Mouse (Mus musculus): ENCODE results near the gene Ccng2.

Ccng2 gene

GRCm38 (mm10) chr5:93255759-93256265 is 11.2 kb upstream of the Ccng2 start:
- H3K9me3 ChIP-seq (ENCODE audit: low read length) = peaks cover 8% of the 10 kb centered on the region
- no peaks in the 10 kb centered on the region for H3K4me1 ChIP-seq (replicated peaks; ENCODE audit: low read depth, low read length)
- no peak for TF ChIP-seq NANOG (IDR thresholded peaks at IDR 0.05; ENCODE audit: borderline replicate concordance, low read length)
- no peak for TF ChIP-seq POU5F1 (IDR thresholded peaks at IDR 0.05; ENCODE audit: borderline replicate concordance, low read length)
- no peak for TF ChIP-seq CTCF (conservative IDR thresholded peaks at IDR 0.05; ENCODE audit: low read length)
- no peak overlapping the region for H3K4me3 ChIP-seq (replicated peaks; ENCODE audit: low read length)
- H3K27me3 ChIP-seq (ENCODE audit: insufficient read depth, low read length) = 0 out of 2 replicates have a peak, but pooled peaks cover 3% of the 10 kb centered on the region
- no peaks in the 10 kb centered on the region for H3K36me3 ChIP-seq (ENCODE audit: insufficient read depth, low read length)

- no peak for TF ChIP-seq POU5F1 (IDR thresholded peaks at IDR 0.05; ENCODE audit: borderline replicate concordance, low read length)
- TF ChIP-seq CTCF (conservative IDR thresholded peaks at IDR 0.05; ENCODE audit: low read length) = no peak
- TF ChIP-seq NANOG (IDR thresholded peaks at IDR 0.05; ENCODE audit: borderline replicate concordance, low read length) = no peak
- H3K4me3 ChIP-seq (replicated peaks; ENCODE audit: low read length) = no peak overlapping the region
- no peaks in the 10 kb centered on the region for H3K36me3 ChIP-seq (ENCODE audit: insufficient read depth, low read length)
- no peaks in the 10 kb centered on the region for H3K4me1 ChIP-seq (replicated peaks; ENCODE audit: low read depth, low read length)
- peaks cover 8% of the 10 kb centered on the region for H3K9me3 ChIP-seq (ENCODE audit: low read length)
- 0 out of 2 replicates have a peak, but pooled peaks cover 3% of the 10 kb centered on the region for H3K27me3 ChIP-seq (ENCODE audit: insufficient read depth, low read length)
Measured at GRCm38 (mm10) chr5:93256820-93257405, 10.1 kb upstream of the Ccng2 start.

- H3K36me3 ChIP-seq (ENCODE audit: insufficient read depth, low read length) = no peaks in the 10 kb centered on the region
- TF ChIP-seq CTCF (conservative IDR thresholded peaks at IDR 0.05; ENCODE audit: low read length) = no peak
- H3K4me1 ChIP-seq (replicated peaks; ENCODE audit: low read depth, low read length) = peaks cover 2% of the 10 kb centered on the region; the same call in 1 of the 2 replicates
- no peak overlapping the region for H3K4me3 ChIP-seq (replicated peaks; ENCODE audit: low read length)
- peaks cover 7% of the 10 kb centered on the region for H3K9me3 ChIP-seq (ENCODE audit: low read length)
- H3K27me3 ChIP-seq (ENCODE audit: insufficient read depth, low read length) = 0 out of 2 replicates have a peak, but pooled peaks cover 3% of the 10 kb centered on the region
Measured at GRCm38 (mm10) chr5:93259349-93259748, 7.7 kb upstream of the Ccng2 start.

- Histone ChIP-seq H3K36me3 (ENCODE audit: insufficient read depth, low read length) (no peaks in the 10 kb centered on the region), H3K4me3 (replicated peaks; ENCODE audit: low read length) (no peak overlapping the region), H3K4me1 (replicated peaks; ENCODE audit: low read depth, low read length) (peaks cover 13% of the 10 kb centered on the region), H3K9me3 (ENCODE audit: low read length) (no peaks in the 10 kb centered on the region), H3K27me3 (ENCODE audit: insufficient read depth, low read length) (0 out of 2 replicates have a peak, but pooled peaks cover 3% of the 10 kb centered on the region)
- no peak for TF ChIP-seq CTCF (conservative IDR thresholded peaks at IDR 0.05; ENCODE audit: low read length)
- TF ChIP-seq NANOG (IDR thresholded peaks at IDR 0.05; ENCODE audit: borderline replicate concordance, low read length) = no peak
- no peak for TF ChIP-seq POU5F1 (IDR thresholded peaks at IDR 0.05; ENCODE audit: borderline replicate concordance, low read length)
Measured at GRCm38 (mm10) chr5:93260983-93261382, 6.1 kb upstream of the Ccng2 start.

GRCm38 (mm10) chr5:93262751-93263150 is 4.3 kb upstream of the Ccng2 start:
- Histone ChIP-seq H3K9me3 (ENCODE audit: low read length) (no peaks in the 10 kb centered on the region), H3K27me3 (ENCODE audit: insufficient read depth, low read length) (no peaks in the 10 kb centered on the region), H3K36me3 (ENCODE audit: insufficient read depth, low read length) (no peaks in the 10 kb centered on the region), H3K4me3 (replicated peaks; ENCODE audit: low read length) (no peak overlapping the region), H3K4me1 (replicated peaks; ENCODE audit: low read depth, low read length) (peaks cover 19% of the 10 kb centered on the region)
- TF ChIP-seq NANOG (IDR thresholded peaks at IDR 0.05; ENCODE audit: borderline replicate concordance, low read length) = no peak
- no peak for TF ChIP-seq POU5F1 (IDR thresholded peaks at IDR 0.05; ENCODE audit: borderline replicate concordance, low read length)
- no peak for TF ChIP-seq CTCF (conservative IDR thresholded peaks at IDR 0.05; ENCODE audit: low read length)

GRCm38 (mm10) chr5:93263396-93264075 is 3.5 kb upstream of the Ccng2 start:
- no peaks in the 10 kb centered on the region for H3K27me3 ChIP-seq (ENCODE audit: insufficient read depth, low read length)
- H3K9me3 ChIP-seq (ENCODE audit: low read length) = no peaks in the 10 kb centered on the region
- TF ChIP-seq CTCF (conservative IDR thresholded peaks at IDR 0.05; ENCODE audit: low read length) = no peak
- no peak for TF ChIP-seq POU5F1 (IDR thresholded peaks at IDR 0.05; ENCODE audit: borderline replicate concordance, low read length)
- no peak for TF ChIP-seq NANOG (IDR thresholded peaks at IDR 0.05; ENCODE audit: borderline replicate concordance, low read length)
- H3K4me3 ChIP-seq (replicated peaks; ENCODE audit: low read length) = no peak overlapping the region
- H3K4me1 ChIP-seq (replicated peaks; ENCODE audit: low read depth, low read length) = peaks cover 19% of the 10 kb centered on the region
- no peaks in the 10 kb centered on the region for H3K36me3 ChIP-seq (ENCODE audit: insufficient read depth, low read length)

GRCm38 (mm10) chr5:93264136-93264700 is 2.8 kb upstream of the Ccng2 start:
- H3K36me3 ChIP-seq (ENCODE audit: insufficient read depth, low read length) = no peaks in the 10 kb centered on the region
- no peak for TF ChIP-seq POU5F1 (IDR thresholded peaks at IDR 0.05; ENCODE audit: borderline replicate concordance, low read length)
- no peak for TF ChIP-seq CTCF (conservative IDR thresholded peaks at IDR 0.05; ENCODE audit: low read length)
- no peak for TF ChIP-seq NANOG (IDR thresholded peaks at IDR 0.05; ENCODE audit: borderline replicate concordance, low read length)
- H3K4me3 ChIP-seq (replicated peaks; ENCODE audit: low read length) = no peak overlapping the region
- H3K4me1 ChIP-seq (replicated peaks; ENCODE audit: low read depth, low read length) = peaks cover 19% of the 10 kb centered on the region
- H3K9me3 ChIP-seq (ENCODE audit: low read length) = no peaks in the 10 kb centered on the region
- no peaks in the 10 kb centered on the region for H3K27me3 ChIP-seq (ENCODE audit: insufficient read depth, low read length)

- no peak for TF ChIP-seq NANOG (IDR thresholded peaks at IDR 0.05; ENCODE audit: borderline replicate concordance, low read length)
- no peak for TF ChIP-seq POU5F1 (IDR thresholded peaks at IDR 0.05; ENCODE audit: borderline replicate concordance, low read length)
- no peak for TF ChIP-seq CTCF (conservative IDR thresholded peaks at IDR 0.05; ENCODE audit: low read length)
- Histone ChIP-seq H3K4me1 (replicated peaks; ENCODE audit: low read depth, low read length) (peaks cover 28% of the 10 kb centered on the region), H3K4me3 (replicated peaks; ENCODE audit: low read length) (no peak overlapping the region), H3K9me3 (ENCODE audit: low read length) (no peaks in the 10 kb centered on the region), H3K36me3 (ENCODE audit: insufficient read depth, low read length) (peaks cover 10% of the 10 kb centered on the region), H3K27me3 (ENCODE audit: insufficient read depth, low read length) (no peaks in the 10 kb centered on the region)
Measured at GRCm38 (mm10) chr5:93265164-93265800, 1.8 kb upstream of the Ccng2 start.

Measured in E14TG2a.4 (cell line).